Mouse (Mus musculus) retina, postnatal 1 day (tissue): Measurements from ENCODE around the gene Scgb2b26.
A peak's percentile ranks its signal among the peaks of the same experiment; 100 is the strongest.

Experiments used
- DNase-seq: peaks from one replicate; pipeline ENCODE4 v3.0.0-alpha.2; 2012

The Scgb2b26 gene

DNA sequence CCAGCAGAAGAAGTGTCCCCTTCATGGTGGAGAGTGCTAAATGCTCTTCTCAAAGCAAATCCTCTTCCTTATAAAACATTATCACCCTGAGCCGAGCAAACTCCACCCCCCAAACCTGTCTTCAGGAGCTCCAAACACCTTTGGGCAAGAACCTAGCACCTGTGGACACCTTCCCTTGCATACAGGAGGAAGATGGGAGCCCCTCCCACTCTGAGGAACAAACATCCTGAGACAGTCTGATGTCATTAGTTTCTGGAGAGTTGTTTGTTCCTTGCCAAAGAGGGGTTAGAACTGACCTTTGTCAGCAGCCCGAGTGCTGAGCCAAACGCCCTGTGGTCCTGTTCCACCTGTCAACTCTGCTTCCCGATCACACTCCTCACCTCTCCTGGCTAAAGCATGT lies at the start of gene Scgb2b26:
Scgb2b26 (minus strand) TSS at position 101 of the 400 bp plus-strand sequence.
- DNase-seq, result no peak

DNA sequence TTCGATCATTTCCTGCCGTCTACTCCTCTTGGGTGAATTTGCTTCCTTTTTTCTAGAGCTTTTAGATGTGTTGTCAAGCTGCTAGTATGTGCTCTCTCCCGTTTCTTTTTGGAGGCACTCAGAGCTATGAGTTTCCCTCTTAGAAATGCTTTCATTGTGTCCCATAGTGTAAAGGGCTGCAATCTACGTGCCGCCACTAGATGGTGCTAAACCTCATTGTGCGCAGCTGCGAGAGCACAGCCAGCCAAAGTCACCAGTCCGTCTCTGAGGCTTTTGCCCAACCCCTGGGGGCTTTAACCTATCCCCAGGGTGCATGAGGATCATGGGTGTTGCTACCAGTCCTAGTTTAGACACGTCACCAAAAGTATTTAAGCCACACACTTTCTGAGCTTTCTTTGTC lies 37.4 kb upstream of the Scgb2b26 start:
- peak; percentile 26 for DNase-seq

GRCm38 (mm10) chr7:33902982-33903381 lies 41.9 kb downstream of the Scgb2b26 start:
- no peak for DNase-seq

DNA sequence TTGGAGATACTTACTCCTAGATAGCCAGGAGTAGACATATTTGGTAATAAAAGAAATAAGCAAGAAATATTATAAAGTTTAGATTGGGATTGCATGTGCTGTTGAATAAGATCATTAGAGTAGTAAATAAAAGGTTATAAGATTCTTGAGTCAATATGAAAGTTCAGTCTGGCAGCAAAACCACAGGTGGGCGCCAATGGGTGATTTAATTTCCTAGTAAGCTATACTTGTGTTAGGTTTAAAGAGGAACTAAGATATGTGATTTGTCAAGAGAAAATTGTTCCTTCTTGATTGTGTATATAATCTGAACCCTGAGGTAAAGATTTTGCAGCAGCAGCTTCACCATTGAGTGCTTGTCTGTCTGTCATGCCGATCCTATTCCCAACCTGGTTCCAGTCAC lies 44.0 kb downstream of the Scgb2b26 start:
- DNase-seq, result no peak

DNA sequence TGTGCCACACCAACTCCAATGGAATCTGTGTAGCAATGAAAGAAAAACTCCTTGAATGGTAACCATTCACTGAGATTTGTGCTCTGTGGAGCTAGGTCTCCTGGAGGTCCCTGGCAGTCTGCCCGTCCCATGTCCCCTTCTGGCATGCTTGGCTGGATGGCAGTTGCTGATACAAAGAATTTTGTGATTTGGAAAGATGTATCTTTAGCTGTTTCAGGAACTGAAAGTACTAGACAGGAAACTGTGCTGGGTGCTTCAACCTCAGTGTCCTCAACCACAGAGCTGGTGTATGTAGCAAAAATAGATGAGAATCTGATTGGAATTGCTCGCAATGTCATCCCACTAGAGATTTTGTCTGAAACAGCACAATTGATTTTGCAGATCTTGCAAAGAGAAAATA lies 44.8 kb downstream of the Scgb2b26 start:
- no peak for DNase-seq
